Mouse (Mus musculus) midbrain, embryonic 11.5 days (tissue): Measurements from ENCODE around the gene H2al1k. TPM values are rescaled to one million over a fixed set of nuclear protein-coding genes. Genes with fewer than 3 reads are reported as not detected.
"Not testable (repeated sequence)": the region's sequence is repeated elsewhere in the genome, so short reads cannot be mapped to it uniquely, and the experiment has no call there.

Source experiments
- ATAC-seq: fragments of 200-750 bp; cut with Nextera tagmentation; 2 replicates; pipeline ENCODE4 v1.8.0; 2017; ENCODE audit warnings: moderate TSS enrichment, moderate library complexity; ENCODE audit not compliant: low FRiP score
- DNase-seq: peaks from one replicate; pipeline ENCODE4 v3.0.0; 2015; ENCODE audit warnings: low spot score; ENCODE audit errors: missing footprints
- H3K27ac ChIP-seq: fragments of 300-500 bp; sonication (generic); 2 replicates; pipeline ENCODE4 v1.5.1; 2014; ENCODE audit warnings: low read depth, low read length
- H3K27me3 ChIP-seq: fragments of 300-500 bp; sonication (generic); 2 replicates; pipeline ENCODE4 v1.6.1; 2014; ENCODE audit warnings: mild to moderate bottlenecking, low read length, moderate library complexity, mixed read lengths; ENCODE audit not compliant: control insufficient read depth, insufficient read depth
- H3K36me3 ChIP-seq: fragments of 300-500 bp; sonication (generic); 2 replicates; pipeline ENCODE4 v1.6.1; 2014; ENCODE audit warnings: mild to moderate bottlenecking, low read length, moderate library complexity, mixed read lengths; ENCODE audit not compliant: control insufficient read depth, insufficient read depth
- H3K4me1 ChIP-seq: fragments of 300-500 bp; sonication (generic); 2 replicates; pipeline ENCODE4 v1.6.1; 2014; ENCODE audit warnings: low read length; ENCODE audit not compliant: control insufficient read depth, insufficient read depth
- H3K4me2 ChIP-seq: fragments of 300-500 bp; sonication (generic); 2 replicates; pipeline ENCODE4 v1.6.1; 2014; ENCODE audit warnings: mild to moderate bottlenecking, moderate library complexity
- H3K4me3 ChIP-seq: fragments of 300-500 bp; sonication (generic); 2 replicates; pipeline ENCODE4 v1.5.1; 2014; ENCODE audit warnings: low read depth, low read length
- H3K9ac ChIP-seq: fragments of 300-500 bp; sonication (generic); 2 replicates; pipeline ENCODE4 v1.6.1; 2014; ENCODE audit warnings: low read length
- H3K9me3 ChIP-seq: fragments of 300-500 bp; sonication (generic); 2 replicates; pipeline ENCODE4 v1.6.1; 2016; ENCODE audit warnings: low read length; ENCODE audit not compliant: control insufficient read depth
- polyA plus RNA-seq: library from polyadenylated mRNA; unstranded; fragments of >200 nt; fragmentation: Nextera tagmentation; extraction: Ambion mirVana; gene quantifications from 2 replicates; pipeline ENCODE4 v1.2.1, GENCODE M21; 2014

The H2al1k gene
- polyA plus RNA-seq, 1 experiment from 2014 or later: not detected

- H3K4me3 ChIP-seq, H3K27ac ChIP-seq, H3K27me3 ChIP-seq, H3K36me3 ChIP-seq, H3K4me2 ChIP-seq, H3K9me3 ChIP-seq, H3K9ac ChIP-seq, DNase-seq, ATAC-seq, H3K4me1 ChIP-seq: not testable (repeated sequence)
Measured at GRCm38 (mm10) chrX:9375927-9376326, 25.5 kb downstream of the H2al1k start.

Other genes starting within 250 kb of the H2al1k start
- not detected in 2 replicates for gene 4930402K13Rik, start 246.1 kb upstream of the H2al1k start, polyA plus RNA-seq
- 0.66 and 0.90 TPM in 2 replicates for gene Lancl3, start 150.7 kb upstream of the H2al1k start, polyA plus RNA-seq
- gene Gm14862, start 93.7 kb upstream of the H2al1k start, polyA plus RNA-seq: 0.72 TPM in 1 of 2 replicates, not detected in the other
- 2.9 and 3.4 TPM in 2 replicates for gene Xk, start 77.9 kb upstream of the H2al1k start, polyA plus RNA-seq
- 0.46 TPM in 1 of 2 replicates, not detected in the other for gene H2al1m, start 66.9 kb upstream of the H2al1k start, polyA plus RNA-seq
- 1.1 and 1.4 TPM in 2 replicates for gene Cybb, start 137.1 kb downstream of the H2al1k start, polyA plus RNA-seq
- not detected in 2 replicates for gene H2al1o, start 221.8 kb downstream of the H2al1k start, polyA plus RNA-seq